Mouse (Mus musculus) spleen, postnatal 10 days (tissue): Measurements from ENCODE around the gene Bmi1.

Source experiments
- DNase-seq, 2 experiments: peaks; one replicate each; pipeline ENCODE4 v3.0.0; 2021 to 2022; ENCODE audit warnings: low spot score in 2 of 2

The Bmi1 gene

GRCm38 (mm10) chr2:18676936-18677491 is at the start of gene Bmi1:
Bmi1 (plus strand) TSS chr2:18677018.
- DNase-seq, result peak; percentile 65 to 67

- no peak for DNase-seq
Observed at GRCm38 (mm10) chr2:18630547-18630946, 46.3 kb upstream of the Bmi1 start.

GRCm38 (mm10) chr2:18635052-18635451 is 41.8 kb upstream of the Bmi1 start:
- no peak for DNase-seq

DNA sequence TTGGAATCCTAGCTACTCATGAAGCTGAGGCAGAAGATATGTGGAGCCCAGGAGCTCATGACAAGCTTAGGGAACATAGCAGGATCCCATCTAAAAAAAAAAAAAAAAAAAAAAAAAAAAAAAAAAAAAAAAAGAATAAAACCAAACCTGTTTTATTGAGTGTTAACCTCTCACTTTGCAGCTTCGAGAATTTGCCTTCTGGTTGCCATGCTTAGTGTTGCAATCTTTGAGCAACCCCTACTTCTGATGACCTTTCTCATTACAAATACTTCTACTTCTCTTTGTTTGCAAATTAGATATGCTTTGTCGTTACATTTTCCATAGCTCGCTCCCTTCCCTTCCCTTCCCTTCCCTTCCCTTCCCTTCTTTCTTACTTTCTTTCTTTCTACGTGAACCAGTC is 28.3 kb upstream of the Bmi1 start:
- no peak for DNase-seq

DNA sequence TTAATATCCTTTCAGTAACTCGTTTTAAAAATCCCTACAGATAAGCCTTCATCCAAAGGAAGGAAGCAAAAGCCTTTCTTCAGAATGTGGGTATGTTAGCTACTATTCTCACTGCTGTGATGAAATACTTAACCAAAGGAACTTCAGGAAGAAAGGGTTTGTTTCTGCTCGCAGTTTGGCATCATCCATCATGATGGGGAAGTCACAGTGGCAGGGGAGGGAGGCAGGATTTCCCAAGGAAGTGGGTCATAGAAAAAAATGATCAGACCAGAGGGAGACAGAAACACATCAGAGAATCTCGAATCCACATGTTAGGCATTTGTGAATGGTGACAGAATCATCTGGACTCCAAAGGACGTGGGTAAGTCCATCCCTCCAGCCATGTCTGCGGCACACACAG is 22.0 kb upstream of the Bmi1 start:
- no peak for DNase-seq

DNA sequence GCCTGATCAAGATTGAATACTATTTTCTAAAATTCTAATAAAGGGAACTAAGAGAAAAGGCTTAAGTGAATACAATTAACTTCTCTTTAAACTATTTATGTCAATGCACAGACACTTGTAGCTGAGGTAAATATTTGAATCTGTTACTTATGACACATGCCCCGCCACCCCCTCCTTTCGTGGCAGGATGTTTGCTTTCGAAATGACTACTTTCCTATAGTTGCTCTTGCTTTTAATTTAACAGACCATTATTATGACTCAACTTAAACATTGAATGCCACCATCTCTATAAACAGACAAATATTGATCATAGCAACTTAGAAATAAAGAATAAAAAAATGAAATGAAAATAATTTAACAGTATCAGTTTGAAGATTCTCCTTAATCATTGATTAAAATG is 12.8 kb upstream of the Bmi1 start:
- no peak for DNase-seq

GRCm38 (mm10) chr2:18671041-18671440 is 5.8 kb upstream of the Bmi1 start:
- DNase-seq, result no peak

DNA sequence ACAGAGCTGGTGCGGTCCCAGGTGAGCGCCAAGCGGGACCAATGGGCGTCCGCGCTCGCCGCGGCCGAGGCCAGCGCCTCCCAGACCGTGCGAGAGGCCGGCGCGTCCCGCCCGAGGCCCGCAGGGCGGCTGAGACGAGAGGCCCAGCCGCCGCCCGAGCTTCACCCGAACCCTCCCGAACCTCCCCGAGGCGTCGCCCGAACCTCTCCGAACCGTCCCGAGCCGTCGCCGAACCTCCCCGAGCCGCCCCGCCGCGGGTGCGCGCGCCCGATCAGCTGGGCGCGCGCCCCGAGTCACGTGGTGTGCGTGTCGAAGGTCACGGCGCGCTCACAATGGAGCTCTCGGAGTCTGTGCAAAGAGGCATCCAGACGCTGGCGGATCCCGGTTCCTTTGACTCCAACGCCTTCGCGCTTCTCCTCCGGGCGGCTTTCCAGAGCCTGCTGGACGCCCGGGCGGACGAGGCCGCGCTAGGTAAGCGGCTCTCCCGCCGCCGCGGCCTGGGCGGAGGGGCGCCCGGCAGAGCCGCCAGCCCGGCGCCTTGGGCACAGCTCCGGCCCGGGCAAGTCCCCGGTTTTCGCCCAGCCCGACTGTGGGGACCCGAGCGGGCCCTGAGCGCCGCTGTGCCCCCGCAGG is 4.6 kb upstream of the Bmi1 start, which contains the start of gene Commd3:
Commd3 (plus strand) TSS at position 252 of the 633 bp plus-strand sequence.
- peak; percentile 92 to 94 for DNase-seq

DNA sequence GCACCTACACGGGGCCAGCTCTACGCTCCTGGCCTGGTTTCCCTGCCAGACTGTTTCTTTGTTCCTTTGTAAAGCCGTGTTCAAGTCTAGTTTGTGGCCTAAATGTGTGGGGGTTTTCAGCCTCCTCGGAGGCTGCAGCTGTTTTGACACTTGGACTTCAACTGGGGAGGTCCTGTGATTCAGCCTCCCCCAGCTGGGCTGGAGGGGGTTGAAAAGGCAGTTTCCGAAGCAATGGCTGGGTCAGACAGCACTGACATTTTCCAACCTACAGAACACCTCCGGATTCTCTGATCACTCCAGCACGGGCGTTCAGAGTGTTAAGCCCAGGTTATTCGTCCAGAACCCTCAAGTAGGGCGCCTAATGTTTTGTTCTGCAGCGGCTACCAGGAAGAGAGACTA is 4.1 kb upstream of the Bmi1 start:
- DNase-seq, result peak in 1 of 2 experiments; percentile 45

DNA sequence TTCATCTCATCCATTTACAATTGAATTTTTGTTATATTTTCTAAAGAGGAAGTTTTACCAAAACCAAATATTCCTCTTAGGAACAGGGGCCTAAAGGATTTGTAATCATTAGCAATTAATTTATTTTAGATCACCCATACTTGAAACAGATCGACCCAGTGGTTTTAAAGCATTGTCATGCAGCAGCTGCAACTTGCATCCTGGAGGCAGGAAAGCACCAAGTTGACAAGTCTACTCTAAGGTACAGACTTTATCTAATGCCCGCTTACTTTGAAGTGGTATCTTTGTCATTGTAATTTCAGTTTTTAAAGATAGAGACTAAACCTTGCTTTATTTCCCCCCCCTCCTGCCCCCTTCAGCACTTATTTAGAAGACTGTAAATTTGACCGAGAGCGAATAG is 3.1 kb upstream of the Bmi1 start:
- DNase-seq, result no peak

DNA sequence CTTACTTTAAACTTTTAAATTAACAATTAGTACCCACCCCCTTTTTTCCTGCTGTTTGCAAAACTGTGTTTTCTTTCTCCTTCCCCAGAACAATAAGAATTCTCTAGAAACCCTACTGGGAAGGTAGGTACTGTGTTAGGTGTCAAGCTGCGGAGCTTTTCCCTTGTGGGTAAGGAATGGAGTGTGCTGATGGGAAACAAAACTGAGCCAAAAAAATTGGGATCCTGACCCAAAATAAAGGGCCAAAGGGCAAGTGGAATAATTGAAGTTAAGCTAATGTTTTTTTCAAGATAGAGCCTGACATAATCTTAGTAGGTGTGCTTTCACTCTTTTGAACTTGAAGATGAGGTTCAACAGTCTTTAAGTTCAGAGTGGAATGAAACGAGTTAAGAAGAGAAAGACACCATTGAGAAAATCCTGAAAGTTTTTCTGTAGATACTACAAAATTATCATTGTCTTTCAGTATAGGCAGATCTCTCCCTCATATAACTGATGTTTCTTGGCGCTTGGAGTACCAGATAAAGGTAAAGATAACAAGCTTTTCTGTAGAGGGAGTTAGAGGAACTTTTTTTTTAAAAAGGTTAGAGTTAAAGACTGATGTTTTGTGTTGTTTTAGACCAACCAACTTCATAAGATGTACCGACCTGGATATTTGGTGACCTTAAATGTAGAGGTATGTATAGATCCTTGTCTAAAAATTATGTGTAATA is 2.5 kb upstream of the Bmi1 start:
- DNase-seq, result no peak

DNA sequence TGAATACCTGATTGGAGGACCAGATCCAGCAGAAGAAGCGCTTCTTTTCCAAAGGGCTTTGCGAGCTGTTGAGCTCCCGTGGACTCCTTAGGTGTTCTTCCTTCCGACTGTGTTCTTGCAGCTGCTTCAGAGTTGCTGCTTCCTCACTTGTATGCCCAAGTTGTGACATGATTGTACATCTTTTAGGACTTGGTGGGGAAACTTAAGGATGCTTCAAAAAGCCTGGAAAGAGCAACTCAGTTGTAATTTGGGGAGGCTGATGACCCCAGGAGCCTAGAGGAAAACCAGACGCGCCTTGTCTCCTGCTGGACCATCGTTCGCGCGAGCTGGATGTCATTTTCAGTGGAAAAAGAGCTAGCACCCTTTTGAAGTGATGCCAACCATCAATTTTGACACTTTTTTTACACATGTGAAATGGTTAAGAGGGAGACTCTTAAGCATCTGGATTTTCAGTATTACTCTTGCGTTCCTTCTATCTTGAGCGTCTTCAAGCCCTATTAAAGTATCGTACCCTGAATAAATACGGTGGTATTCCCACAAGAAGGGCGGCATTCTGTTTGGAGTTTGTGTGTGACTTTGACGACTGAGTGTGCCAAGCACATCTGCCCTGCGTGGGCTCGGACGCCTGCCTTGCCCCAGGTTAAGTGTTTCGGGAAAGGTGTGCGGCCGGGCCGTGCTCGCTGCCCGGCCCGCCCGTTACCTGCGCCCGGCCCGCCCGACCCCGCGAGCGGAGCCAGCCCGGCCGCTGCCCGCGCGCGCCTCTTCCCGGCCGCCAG is 949 bp upstream of the Bmi1 start:
- DNase-seq, result no peak

DNA sequence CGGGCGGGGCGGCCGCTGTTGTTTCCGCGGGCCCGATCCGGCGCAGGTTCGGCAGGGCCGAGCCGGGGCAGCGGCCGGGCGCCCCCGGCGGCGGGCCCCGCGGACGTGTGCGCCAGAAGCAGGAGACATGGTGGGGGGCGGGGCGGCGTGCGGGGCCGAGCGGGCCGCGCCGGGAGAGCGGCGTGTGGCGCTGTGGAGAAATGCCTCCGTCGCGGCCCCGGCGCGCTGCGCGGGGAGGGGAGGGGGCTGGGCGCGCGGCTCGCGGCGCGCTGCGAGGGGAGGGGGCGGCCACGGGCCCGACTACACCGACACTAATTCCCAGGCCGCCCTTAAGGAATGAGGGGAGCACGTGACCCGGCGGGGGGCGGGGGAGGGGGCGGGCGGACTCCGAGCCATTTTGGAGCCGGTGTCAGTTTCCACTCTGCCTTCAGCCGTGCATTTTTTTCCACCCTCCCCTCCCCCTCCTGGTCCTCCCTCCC is 322 bp upstream of the Bmi1 start:
- DNase-seq, result peak; percentile 31 to 73

GRCm38 (mm10) chr2:18677631-18678471 is 1.0 kb downstream of the Bmi1 start:
- DNase-seq, result peak; percentile 58 to 63

DNA sequence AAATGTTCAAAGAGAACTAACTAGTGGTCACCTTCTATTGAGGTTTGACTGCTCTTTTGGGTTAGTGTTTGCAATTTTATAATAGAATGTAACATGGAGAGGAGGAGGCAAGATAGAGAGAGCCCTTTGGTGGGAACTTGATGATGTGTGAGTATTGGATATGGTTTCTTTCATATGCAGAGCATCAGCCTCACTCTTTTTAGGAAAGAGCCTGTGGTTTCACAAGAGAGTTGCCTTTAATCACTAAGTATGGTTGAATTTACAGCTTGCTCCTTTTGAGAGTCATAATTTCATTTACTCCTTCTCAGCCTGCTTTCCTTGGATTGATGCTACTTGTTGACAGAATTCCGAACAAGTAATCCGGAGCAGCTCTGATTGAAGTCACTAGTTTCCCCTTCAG is 2.9 kb downstream of the Bmi1 start:
- DNase-seq, result no peak

- no peak for DNase-seq
Observed at GRCm38 (mm10) chr2:18680501-18680900, 3.7 kb downstream of the Bmi1 start.

DNA sequence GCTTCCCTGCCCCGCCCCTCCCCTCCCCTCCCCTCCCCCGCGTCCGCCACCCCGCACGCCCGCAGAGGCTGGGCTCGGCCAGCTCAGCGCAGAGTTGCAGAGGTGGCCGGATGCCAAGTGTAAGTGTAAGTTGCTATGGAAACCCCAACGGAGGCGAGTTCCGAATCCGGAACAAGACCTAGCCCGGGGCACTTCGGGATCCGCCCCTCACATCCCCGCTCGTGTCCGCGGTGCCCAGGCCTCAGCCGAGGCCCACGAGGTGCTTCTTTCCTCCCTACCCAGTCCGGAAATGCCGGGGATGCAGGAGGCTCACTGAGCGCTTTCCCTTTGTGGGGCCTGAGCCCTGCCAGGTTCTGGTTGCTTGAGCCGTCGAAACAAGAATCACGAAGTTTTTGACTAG is 4.1 kb downstream of the Bmi1 start:
- peak in 1 of 2 experiments; percentile 65 for DNase-seq

DNA sequence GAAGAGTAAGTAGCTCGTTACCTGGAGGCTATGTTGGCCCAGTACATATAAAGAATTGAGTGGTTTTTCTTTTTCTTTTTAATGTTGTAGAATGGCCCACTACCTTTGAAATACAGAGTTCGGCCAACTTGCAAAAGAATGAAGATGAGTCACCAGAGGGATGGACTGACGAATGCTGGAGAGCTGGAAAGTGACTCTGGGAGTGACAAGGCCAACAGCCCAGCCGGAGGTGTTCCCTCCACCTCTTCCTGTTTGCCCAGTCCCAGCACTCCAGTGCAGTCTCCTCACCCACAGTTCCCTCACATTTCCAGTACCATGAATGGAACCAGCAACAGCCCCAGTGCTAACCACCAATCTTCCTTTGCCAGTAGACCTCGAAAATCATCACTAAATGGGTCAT is 7.2 kb downstream of the Bmi1 start:
- DNase-seq, result no peak

DNA sequence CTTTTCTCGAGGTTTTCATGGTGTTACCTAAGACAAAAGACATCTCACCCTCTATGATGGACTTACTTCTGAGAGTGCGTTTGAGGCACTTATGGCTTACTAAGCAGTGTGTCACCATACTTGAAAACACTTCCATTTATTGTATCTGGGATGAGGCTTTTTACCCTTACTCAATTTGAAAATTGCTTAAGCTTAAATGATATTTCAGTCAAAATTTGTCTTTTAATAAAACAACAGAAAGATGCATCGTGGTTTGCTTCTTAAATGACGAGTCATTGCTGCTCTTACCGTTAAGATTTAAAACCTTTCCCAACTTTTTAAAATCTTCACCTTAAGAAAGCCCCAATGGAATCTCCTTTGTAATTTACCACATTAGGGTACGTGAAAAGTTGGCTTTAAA is 9.6 kb downstream of the Bmi1 start:
- no peak for DNase-seq

DNA sequence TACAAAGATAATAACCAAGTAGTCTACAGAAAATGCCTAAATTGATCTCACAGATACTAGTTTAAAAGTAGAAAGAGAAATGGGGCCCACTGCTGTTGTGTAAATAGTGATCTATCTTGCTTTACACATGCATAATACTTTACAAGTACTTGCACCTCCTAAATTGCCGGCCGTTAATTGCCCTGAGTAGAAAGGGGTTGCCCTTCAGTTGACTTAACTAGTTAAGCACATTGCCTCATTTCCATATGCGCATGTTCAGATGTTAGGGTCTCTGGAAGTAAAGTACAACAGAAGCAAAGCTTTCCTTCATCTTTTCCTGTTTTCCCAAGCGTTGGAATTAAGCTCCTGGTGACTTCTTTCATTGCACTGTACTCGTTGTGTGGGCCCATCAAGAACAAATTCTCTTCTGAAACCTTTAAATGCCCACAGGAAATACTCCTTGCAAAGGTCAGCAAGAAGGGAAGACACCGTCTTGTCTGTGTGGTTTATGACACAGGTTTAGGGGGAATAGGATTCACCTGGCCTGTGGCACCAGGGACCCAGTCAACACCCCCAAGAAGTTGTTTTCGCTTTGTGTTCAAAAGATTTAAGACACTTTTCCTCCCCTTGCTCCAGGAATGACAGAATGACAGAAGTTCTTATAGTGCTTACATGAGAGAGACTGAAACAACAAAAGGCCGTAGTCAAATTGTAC is 10.2 kb downstream of the Bmi1 start:
- DNase-seq, result no peak

- DNase-seq, result no peak
Observed at GRCm38 (mm10) chr2:18687671-18688170, 10.9 kb downstream of the Bmi1 start.
